Mouse (Mus musculus): ENCODE results near the gene Chchd4.
"Not testable (repeated sequence)": the region's sequence is repeated elsewhere in the genome, so short reads cannot be mapped to it uniquely, and the experiment has no call there.

The Chchd4 gene

DNA sequence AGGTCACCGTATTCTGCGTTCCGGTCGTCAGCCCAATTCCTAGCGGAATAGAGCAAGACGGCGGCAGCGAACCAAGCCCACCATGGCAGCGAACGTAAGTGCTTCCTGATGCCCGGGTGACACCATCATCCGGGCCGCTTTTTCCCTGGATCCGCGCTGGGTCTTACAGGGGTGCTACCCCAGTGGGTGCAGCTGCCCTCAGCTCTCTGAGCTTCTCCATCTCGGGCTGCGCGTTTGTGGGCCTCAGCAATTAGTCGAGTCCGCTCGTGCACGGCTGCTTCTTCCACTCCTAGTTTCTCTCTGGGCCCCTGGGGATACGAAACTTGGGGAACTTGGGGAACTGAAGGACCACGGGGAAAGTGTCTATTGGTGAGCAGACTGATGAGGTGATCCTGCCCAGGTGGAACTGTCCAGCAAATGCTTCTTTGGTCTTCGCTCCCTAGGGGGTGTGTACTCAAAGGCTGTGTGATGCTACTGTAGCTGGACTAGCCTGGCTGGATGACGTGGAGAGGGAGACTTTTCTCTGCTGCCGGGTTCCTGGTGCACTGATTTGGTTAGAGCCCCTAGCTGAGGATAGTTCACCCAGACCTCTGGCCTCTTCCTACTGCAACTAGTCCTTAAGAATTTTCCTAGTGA is 577 bp upstream of the Chchd4 start:
- DNase-seq (ENCODE audit: low spot score) = no peak

DNA sequence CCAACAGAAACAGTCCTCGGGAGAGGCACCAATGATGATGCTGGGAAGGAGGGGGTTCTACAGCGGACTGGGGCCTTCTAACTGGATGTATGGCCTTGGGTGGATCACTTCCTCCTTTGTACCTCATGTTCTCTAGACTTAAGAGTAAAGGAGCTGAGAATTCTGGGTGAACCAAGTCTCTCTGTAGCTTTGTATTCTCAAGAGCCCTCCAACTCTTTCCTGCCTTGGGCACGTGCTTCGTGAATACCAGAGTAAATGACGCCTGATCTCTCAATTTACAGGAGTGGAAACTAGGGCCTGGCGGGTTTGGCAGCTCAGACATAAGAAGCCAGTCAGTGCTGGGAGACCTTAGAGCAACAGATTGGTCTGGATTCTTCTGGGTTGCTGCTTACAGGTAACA is 1.0 kb downstream of the Chchd4 start:
- no peak for DNase-seq (ENCODE audit: low spot score)

DNA sequence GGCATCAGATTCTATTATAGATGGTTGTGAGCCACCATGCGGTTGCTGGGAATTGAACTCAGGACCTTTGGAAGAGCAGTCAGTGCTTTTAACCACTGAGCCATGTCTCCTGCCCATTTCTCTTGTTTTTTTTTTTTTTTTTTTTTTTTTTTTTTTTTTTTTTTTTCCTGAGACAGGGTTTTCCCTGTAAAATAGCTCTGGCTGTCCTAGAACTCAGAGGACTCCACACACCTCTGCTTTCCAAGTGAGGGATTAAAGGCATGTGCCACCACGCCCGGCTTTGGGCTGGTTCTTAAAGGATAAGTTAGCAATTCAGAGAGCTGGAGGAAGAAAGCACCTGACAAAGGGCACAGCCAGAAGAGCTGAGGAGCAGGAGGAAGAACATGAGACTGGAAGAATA is 1.9 kb downstream of the Chchd4 start:
- not testable (repeated sequence) for DNase-seq (ENCODE audit: low spot score)

DNA sequence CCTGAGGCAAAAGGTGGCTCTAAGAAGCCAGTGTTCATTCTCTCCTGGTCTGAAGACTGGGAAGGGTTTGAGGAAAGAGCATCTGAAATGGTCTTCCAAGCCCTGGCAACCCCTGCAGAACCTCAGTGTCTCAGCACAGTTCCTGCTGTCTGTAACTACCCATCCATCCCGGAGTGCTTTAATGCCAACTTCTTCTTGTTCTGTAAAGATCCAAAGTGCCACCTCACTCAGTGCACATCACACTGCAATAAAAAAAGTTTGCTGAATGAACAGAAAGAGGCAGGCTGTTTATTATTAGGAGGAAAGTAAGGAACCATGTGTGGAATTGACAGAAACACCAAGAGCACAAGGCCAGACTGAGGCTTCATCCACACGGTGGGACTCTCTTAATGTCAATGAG is 2.6 kb downstream of the Chchd4 start:
- DNase-seq (ENCODE audit: low spot score) = no peak

DNA sequence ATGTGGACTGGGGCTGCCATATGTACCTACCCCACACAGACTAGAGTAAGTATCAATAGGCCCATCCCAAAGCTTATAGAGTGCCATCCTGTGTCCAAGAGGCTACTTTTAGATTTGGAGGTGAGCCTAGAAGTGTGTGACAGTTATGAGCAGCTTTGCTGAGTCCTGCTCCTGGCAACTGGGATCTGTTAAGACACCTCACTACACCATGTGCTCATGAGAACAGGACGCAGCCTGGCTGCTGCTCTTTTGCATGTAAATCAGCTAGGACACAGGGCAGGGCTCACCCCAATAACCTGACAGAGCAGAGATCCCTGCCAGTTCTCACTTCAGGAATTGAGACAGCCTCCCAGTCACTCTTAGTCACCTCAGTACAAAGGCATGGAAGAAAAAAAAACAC is 6.2 kb downstream of the Chchd4 start:
- no peak for DNase-seq (ENCODE audit: low spot score)

DNA sequence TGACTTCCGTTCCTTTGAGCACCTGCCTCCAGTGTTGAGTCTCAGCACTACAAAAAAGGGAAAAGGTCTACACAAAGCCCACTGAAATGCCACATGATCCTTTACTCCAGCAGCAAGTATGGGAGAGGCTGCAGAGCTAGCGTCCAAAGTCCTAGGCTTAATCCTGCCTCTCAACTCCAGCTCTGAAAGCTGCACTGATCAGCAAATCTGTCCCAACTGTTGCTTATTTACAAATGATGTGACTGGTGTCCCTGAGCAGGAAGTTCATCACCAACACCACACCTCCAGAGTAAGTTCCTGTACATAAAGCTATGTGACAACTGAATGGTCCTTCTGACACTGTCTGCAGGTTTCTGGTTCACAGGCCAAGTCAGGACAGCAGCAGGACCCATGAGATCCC is 7.6 kb downstream of the Chchd4 start:
- no peak for DNase-seq (ENCODE audit: low spot score)

DNA sequence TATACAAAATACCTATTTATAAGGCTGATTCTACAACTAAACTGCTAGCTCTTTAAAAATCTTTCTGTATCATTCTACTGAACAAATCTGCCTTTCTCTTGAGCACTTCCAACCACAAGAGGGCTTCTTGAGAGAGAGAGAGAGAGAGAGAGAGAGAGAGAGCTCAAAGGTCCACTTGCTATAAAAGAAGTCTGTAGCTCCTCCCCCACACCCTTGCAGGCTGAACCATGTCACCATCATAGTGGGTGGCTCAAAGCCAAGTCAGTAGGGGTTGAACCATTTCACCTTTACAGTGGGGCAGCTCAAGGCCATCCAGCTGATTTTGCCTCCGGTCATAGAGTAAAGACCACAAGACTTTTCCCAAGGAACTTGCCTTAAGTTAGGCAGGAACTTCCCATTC is 13.9 kb downstream of the Chchd4 start:
- DNase-seq (ENCODE audit: low spot score) = no peak

DNA sequence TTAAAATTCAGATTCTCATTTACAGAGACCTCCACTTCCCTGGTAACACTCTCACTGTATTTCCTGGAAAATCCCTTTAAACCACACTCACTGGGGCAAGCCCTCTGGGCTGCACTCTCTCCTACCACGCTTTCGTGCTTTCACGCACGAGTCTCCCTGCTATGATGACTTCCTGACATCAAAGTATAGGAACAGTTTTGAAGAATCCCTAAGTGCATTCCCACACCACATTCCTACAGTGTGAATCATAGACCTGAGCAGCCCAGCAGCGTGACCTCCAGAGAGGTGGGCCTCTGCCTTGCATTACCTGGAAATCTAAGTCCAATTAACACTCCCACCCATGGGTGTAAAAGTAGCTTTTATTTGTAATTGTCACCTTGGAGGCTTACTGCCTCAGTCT is 18.8 kb downstream of the Chchd4 start:
- DNase-seq (ENCODE audit: low spot score) = no peak

DNA sequence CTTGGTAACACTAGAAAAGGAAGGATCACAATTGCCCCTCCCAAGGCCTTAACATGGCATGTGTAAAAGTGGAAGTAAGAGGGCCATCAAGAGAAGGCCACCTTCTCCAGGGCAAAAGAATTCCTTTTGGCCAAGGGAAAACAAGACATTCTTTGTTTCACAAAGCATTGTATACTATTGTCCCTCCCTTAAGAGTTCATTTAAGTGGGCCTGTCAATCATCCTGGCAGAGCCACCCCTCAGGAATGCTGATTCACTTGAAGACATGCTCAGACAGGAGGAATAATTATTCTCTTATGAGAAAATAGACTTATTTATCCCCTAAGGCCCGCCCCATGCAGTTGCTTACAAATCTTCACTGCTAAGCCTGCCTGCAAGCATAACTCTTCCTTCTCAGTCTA is 21.3 kb downstream of the Chchd4 start:
- no peak for DNase-seq (ENCODE audit: low spot score)

DNA sequence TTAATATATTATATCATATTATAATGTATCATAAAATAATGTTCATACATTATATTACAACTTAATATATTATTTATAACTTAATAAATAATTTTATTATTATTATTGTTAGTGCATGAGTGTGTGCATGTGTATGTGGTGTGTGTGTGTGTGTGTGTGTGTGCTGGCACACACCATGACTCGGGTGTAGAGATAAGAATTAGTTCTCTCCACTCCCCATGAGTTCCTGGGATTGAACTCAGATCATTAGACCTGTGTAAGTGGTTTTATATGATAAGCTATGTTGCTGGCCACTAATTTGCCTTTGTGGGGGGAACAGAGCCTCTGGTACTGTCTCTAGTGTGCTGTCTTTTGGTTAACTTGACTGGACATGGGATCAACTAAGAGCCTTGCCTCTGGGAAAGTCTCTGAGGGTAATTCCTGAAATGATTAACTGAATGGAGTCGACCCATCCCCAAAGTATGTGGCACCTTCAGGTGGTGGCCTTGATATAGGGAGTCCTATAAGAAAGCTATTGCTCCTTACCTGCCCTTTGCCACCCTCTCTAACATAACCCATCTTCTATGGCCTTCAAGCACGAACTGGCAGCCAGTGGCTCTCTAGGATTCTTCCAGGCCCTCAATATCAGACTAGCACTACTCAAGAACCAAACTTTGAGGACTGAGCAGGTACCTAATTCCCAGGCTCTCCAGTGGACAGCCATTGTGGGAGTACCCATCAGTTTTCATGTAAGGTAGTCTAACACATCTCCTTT is 23.7 kb downstream of the Chchd4 start:
- no peak for DNase-seq (ENCODE audit: low spot score)

DNA sequence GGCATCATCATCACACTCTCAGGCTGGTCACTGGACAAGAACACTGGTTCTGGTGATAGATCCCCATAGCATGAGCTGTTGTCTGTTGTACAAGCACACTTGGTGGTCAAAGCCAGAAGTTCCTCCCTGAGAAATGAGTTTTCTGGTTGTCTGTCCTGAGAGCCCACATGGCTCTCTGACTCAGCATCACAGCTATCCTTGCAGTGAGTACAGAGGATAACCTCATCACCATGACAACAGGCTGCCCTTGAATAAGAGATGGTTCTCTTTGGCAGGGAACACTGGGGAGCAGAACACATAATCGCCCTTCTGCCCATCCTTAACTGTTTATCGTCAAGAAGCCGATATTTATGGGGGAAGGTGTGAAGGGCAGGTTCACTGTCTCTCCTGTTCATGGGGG is 28.0 kb downstream of the Chchd4 start:
- no peak for DNase-seq (ENCODE audit: low spot score)

DNA sequence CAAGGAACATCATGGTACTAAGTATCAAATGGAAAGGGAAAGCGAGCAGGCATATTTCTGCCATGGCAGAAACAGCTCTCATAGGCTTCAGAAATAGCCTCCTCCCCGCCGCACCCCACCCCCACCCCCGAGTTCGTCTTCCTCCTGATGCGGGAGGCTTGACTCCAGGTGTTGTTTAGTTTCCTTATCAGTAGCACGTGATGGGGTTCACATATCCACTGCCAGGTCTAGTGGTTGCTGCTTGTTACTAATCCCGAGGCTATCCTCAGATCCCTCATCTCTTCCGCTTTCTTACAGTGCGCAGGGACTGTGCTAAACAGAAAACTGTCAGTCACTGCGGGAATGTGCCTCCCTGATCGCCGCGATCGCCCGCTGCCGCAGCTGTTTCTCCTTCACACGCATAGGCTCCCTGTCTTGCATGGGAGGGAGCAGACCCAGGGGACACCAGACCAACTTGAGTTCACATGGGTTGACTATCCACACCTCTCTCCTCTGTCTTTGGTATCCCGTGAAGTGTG is 32.1 kb downstream of the Chchd4 start:
- DNase-seq (ENCODE audit: low spot score) = no peak

DNA sequence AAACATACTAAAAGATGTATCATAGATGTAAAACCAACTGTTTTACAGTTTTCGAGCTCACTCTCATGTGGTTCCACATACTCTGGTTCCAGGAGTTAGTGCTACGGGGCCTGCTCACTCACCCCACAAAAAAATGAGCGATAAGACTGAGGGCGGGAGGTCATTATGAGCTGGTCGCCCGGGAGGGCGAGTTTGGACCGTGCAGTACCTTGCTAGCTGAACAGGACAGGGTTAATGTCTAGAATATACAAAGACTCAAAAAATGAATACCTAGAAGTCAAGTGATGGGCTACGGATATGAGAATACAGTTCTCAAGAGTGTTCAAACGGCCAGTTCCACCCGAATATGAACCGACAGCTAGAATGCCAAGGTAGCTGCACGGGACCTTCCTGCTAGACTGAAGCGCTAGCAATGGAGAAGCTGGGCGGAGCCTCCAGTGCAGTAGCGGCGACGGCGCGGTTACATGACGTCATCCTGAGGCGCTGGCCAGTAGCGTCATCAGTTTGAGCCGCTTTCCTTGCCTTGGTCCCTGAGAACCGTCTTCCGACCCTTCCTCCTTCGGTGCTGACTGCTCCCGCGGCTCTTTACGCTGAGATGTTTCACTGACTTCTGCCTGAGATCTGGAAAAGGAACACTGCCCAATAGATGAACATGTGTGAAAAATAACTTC is 32.7 kb downstream of the Chchd4 start:
- DNase-seq (ENCODE audit: low spot score) = peak; percentile 88

DNA sequence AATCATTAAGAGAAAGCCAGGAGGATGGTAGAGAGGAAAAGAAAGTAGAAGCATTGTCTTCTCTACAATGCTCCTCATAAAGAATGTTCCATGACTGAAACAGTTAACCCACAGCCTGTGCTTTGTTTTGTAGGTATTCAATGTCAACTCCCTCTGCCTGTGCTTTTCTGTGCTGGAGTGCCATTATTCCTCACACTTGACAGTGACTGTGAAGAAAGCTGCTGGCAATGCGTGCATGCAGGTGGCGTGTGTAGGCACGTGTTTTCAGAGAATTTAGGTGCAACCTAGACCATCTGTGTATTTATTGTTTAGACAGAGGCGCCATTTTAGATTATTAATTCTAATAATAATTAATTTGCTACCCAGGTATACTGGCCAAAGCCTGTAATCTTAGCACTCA is 49.2 kb downstream of the Chchd4 start:
- no peak for DNase-seq (ENCODE audit: low spot score)

DNA sequence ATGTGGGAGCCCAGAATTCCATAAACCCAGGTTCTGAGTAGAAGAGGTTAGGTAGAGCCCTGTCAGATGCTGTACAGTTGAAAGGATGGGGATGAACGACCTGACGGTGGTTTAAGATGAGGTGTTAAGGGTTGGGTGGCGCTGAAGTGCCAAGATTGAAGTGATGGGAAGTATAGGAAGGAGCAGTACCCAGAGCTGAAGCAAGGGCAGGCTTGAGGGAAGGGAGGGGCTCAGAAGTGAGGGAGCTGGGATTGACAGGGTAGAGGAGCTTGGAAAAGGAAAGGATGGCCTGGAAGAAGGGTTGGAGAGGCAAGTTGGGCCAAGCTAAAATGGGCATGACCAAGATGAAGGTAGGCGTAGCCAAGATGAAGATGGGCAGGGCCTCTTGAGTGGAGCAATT is 51.7 kb downstream of the Chchd4 start:
- no peak for DNase-seq (ENCODE audit: low spot score)

DNA sequence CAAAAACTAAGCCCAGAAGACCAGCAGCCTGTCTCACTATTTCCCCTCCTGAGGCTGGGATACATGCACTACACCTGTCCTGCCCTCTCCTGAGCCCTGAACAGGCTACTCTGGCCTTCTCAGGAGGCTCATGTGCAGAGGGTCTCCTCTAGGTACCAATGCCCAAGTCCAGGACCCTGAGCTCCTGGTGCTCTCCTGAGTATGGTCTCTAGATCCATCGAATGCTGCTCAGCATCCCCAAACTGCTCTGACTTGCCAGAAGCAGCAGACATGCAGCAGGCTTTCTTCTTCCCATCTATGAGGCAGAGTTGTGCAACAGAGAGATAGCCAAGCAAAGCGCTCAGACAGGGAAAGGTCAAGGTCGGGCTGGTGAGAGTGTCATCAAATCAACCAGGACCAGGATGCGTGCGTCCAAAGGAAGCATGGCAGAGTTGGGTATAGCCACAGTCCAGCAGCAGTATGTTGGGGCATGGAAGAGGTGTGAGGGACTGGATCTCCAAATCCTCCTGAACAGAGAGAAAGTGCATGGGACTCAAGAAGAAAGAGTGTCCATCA is 56.0 kb downstream of the Chchd4 start:
- DNase-seq (ENCODE audit: low spot score) = no peak

DNA sequence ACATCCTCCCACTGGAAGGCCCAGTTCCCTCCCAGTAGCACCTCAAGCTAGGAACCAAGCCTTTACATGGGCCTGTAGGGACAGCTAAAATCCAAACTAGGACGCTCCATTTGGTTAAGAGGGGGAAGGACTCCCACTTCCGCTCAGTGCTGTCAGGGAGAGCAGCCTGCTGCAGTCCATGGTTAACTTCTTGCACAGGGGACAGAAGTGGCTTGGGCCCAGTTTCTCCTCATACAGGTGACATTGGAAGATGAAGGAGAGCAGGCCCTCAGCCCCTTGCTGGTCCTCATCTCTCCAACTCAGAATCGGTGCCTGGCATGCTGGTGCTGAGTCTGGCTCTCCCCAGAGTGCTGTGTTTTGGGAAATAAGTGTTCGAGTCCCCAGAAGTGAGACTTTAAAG is 57.2 kb downstream of the Chchd4 start:
- no peak for DNase-seq (ENCODE audit: low spot score)

DNA sequence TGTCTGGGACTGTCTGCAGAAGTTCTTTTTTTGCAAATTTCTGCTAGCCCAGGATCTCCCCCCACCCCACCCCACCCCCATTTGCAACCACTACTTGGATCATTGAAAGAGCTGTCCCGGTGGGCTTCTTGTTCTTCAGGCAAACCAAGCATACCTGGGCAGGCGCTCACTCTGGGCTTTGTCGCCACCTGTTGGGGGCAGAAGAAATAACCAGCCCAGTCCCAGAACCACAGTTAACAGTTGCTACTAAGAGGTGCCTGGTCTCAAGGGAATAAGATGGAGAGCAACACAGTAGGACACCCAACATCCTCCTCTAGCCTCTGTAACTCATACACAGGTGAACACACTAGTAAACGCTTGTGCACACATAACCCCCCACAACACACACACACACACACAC is 58.5 kb downstream of the Chchd4 start:
- DNase-seq (ENCODE audit: low spot score) = no peak
